Comparison of ENCODE assay signal across 12 mouse cellular contexts in the genomic region with DNA sequence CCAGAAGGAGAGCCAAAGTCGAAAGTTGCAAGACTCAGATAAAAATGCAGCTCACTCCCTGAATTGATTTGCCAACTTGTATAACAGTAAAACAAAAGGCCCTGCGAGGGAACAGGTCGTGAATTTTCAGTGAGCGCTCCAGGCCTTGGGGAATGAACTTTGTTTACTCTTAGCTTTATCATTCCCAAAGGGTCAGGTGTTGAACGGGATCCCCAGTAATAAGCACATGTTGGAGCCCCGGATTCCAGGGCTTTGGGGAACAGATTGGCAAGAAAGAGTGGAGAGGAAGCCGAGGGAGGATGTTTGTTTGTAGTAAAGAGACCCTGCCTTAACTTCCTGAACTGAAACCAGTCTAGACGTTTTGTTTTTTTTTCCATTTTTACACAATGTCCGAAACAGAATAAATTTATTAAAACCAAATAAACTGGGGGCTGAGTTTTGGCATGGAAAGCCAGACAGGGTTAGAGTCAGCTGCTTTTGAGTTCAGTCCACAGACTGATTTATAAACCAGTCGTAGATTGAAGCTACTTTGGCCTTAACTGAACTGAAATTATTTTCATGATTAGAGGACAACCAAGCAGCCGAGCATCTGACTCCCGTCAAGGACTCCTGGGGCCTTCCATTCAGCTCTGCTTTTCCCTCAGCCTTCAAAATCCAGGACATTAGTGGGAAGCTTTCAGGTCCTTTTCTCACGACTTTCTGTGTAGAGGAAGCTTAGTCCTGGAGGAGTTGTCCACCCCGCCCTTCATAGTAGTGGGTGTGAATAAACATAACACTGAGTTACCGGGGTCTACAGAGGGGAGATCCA. TPM values are rescaled to one million over a fixed set of nuclear protein-coding genes. Genes with fewer than 3 reads are reported as not detected.
DNase-seq lines count a peak whose midpoint lies in the region; ATAC-seq and TF ChIP-seq lines count a peak whose summit lies in the region.
"Had no signal": no experiment of that assay in that cellular context is flagged by ENCODE, and none has a peak within 500 bp of the region (broad histone marks: within the 10 kb centered on the region; RNA-seq: fewer than 3 reads in every experiment).

No protein-coding gene starts in this region.

- H3K4me1 ChIP-seq in embryonic facial prominence, embryonic 14.5 days (ENCODE audit: control insufficient read depth, insufficient read depth, low read length), result peaks cover 29% of the 10 kb centered on the region
- H3K4me1 ChIP-seq in embryonic facial prominence, embryonic 10.5 days, result peaks cover 4% of the 10 kb centered on the region; the same call in 1 of the 2 replicates
- H3K4me1 ChIP-seq in testis, adult 2 months (ENCODE audit: control insufficient read depth, insufficient read depth, low read length), result no peaks in the 10 kb centered on the region; the same call in 1 of the 2 replicates
- H3K4me1 ChIP-seq: forebrain, embryonic 12.5 days; neural tube, embryonic 13.5 days had no signal

- ATAC-seq in embryonic facial prominence, embryonic 14.5 days (ENCODE audit: low read depth), result no peak
- ATAC-seq in inflammation-experienced regulatory T-cells, adult 6 months, result no peak

- no peak overlapping the region for H3K4me2 ChIP-seq in embryonic facial prominence, embryonic 14.5 days (ENCODE audit: low read depth, low read length)
- H3K4me2 ChIP-seq: forebrain, embryonic 12.5 days; neural tube, embryonic 13.5 days had no signal

- H3K27ac ChIP-seq in embryonic facial prominence, embryonic 14.5 days (replicated peaks; ENCODE audit: low read depth, low read length), result peak overlapping the region; percentile 67
- H3K27ac ChIP-seq in embryonic facial prominence, embryonic 10.5 days (replicated peaks), result no peak overlapping the region
- H3K27ac ChIP-seq in testis, adult 2 months (ENCODE audit: control insufficient read depth, insufficient read depth, low read depth, low read length), result peak overlapping the region; percentile 75
- H3K27ac ChIP-seq: forebrain, embryonic 12.5 days; neural tube, embryonic 13.5 days had no signal

- WGBS in embryonic facial prominence, embryonic 14.5 days, result 42% methylated on average over 15 of the region's 15 CpGs
- 60% methylated on average over 15 of the region's 15 CpGs for WGBS in embryonic facial prominence, embryonic 10.5 days

- no peak for TF ChIP-seq POLR2A in testis, adult 2 months (IDR thresholded peaks at IDR 0.05; ENCODE audit: control insufficient read depth, low read depth, low read length)

- H3K9me3 ChIP-seq in embryonic facial prominence, embryonic 14.5 days (ENCODE audit: control insufficient read depth, low read length), result no peaks in the 10 kb centered on the region
- H3K9me3 ChIP-seq in embryonic facial prominence, embryonic 10.5 days, result no peaks in the 10 kb centered on the region
- H3K9me3 ChIP-seq: forebrain, embryonic 12.5 days; neural tube, embryonic 13.5 days had no signal

- H3K9ac ChIP-seq in embryonic facial prominence, embryonic 14.5 days (ENCODE audit: low read depth, low read length), result no peak overlapping the region
- H3K9ac ChIP-seq: forebrain, embryonic 12.5 days; neural tube, embryonic 13.5 days had no signal

- peak; percentile 50 for DNase-seq in embryonic facial prominence, embryonic 14.5 days (ENCODE audit: low spot score)
- no peak for DNase-seq in embryonic facial prominence, embryonic 10.5 days (ENCODE audit: low spot score)
- no peak for DNase-seq in testis, postnatal 10 days (ENCODE audit: low spot score)
- peak; percentile 20 to 50 for DNase-seq in kidney, postnatal 25 days
- peak; percentile 28 for DNase-seq in testis, postnatal 14 days (ENCODE audit: low spot score)
- no peak for DNase-seq in layer of hippocampus, adult 9-10 months (ENCODE audit: low spot score)
- DNase-seq: adrenal gland, adult 2 months; cerebellum, adult 9-11 months had no signal

- H3K27me3 ChIP-seq in embryonic facial prominence, embryonic 14.5 days (replicated peaks; ENCODE audit: control insufficient read depth, insufficient read depth, low read length), result no peaks in the 10 kb centered on the region
- no peaks in the 10 kb centered on the region for H3K27me3 ChIP-seq in embryonic facial prominence, embryonic 10.5 days (replicated peaks; ENCODE audit: low read depth, poor library complexity, severe bottlenecking)
- no peaks in the 10 kb centered on the region for H3K27me3 ChIP-seq in testis, adult 2 months (ENCODE audit: control insufficient read depth, insufficient read depth, low read length)
- H3K27me3 ChIP-seq: forebrain, embryonic 12.5 days; neural tube, embryonic 13.5 days had no signal

- H3K36me3 ChIP-seq in embryonic facial prominence, embryonic 14.5 days (ENCODE audit: control insufficient read depth, insufficient read depth, low read length), result no peaks in the 10 kb centered on the region
- H3K36me3 ChIP-seq in embryonic facial prominence, embryonic 10.5 days (replicated peaks), result no peaks in the 10 kb centered on the region
- no peaks in the 10 kb centered on the region for H3K36me3 ChIP-seq in testis, adult 2 months (ENCODE audit: control insufficient read depth, insufficient read depth, low read length)
- H3K36me3 ChIP-seq: forebrain, embryonic 12.5 days; neural tube, embryonic 13.5 days had no signal

- H3K4me3 ChIP-seq in embryonic facial prominence, embryonic 14.5 days (ENCODE audit: low read depth, low read length), result no peak overlapping the region
- no peak overlapping the region for H3K4me3 ChIP-seq in embryonic facial prominence, embryonic 10.5 days
- no peak overlapping the region for H3K4me3 ChIP-seq in testis, adult 2 months (ENCODE audit: control insufficient read depth, low read depth, low read length)
- H3K4me3 ChIP-seq: forebrain, embryonic 12.5 days; neural tube, embryonic 13.5 days had no signal

- no peak for TF ChIP-seq CTCF in testis, adult 2 months (IDR thresholded peaks at IDR 0.05; ENCODE audit: control insufficient read depth, insufficient read depth, insufficient replicate concordance, low read depth, low read length)

RNA-seq across cellular contexts. Expression of a gene that starts 19.1 kb away (rescaled TPM):
- 321 and 362 TPM in 2 replicates for polyA plus RNA-seq in embryonic facial prominence, embryonic 14.5 days (2014; fragmentation: Nextera tagmentation; extraction: Ambion mirVana)
- polyA plus RNA-seq in embryonic facial prominence, embryonic 10.5 days (2016; fragmentation: Nextera tagmentation; extraction: Ambion mirVana), result 3.5 and 4.2 TPM in 2 replicates
- polyA plus RNA-seq in testis, adult 2 months (2012; rRNA removed), result 51.0 and 80.5 TPM in 2 replicates
- polyA plus RNA-seq in inflammation-experienced regulatory T-cells, adult 6 months (2017; shearing (Covaris generic)), result not detected

RNA-seq across cellular contexts. Expression of a gene that starts 27.2 kb away (rescaled TPM):
- polyA plus RNA-seq in embryonic facial prominence, embryonic 14.5 days (2014; fragmentation: Nextera tagmentation; extraction: Ambion mirVana), result 0.20 and 0.22 TPM in 2 replicates
- polyA plus RNA-seq in embryonic facial prominence, embryonic 10.5 days (2016; fragmentation: Nextera tagmentation; extraction: Ambion mirVana), result 0.29 TPM in 1 of 2 replicates, not detected in the other
- 0.09 TPM in 1 of 2 replicates, not detected in the other for polyA plus RNA-seq in testis, adult 2 months (2012; rRNA removed)
- 1 to 10 TPM; 1.1 to 2.1 (median 1.1) TPM for polyA plus RNA-seq in inflammation-experienced regulatory T-cells, adult 6 months (2017; shearing (Covaris generic))
- polyA plus RNA-seq: adrenal gland, adult 2 months; forebrain, embryonic 12.5 days; neural tube, embryonic 13.5 days had no signal

RNA-seq across cellular contexts. Expression of a gene that starts 28.9 kb away (rescaled TPM):
- polyA plus RNA-seq in embryonic facial prominence, embryonic 14.5 days (2014; fragmentation: Nextera tagmentation; extraction: Ambion mirVana), result not detected in 2 replicates
- not detected in 2 replicates for polyA plus RNA-seq in embryonic facial prominence, embryonic 10.5 days (2016; fragmentation: Nextera tagmentation; extraction: Ambion mirVana)
- polyA plus RNA-seq in testis, adult 2 months (2012; rRNA removed), result 2.2 and 6.5 TPM in 2 replicates
- polyA plus RNA-seq in inflammation-experienced regulatory T-cells, adult 6 months (2017; shearing (Covaris generic)), result not detected
- polyA plus RNA-seq: adrenal gland, adult 2 months; forebrain, embryonic 12.5 days; neural tube, embryonic 13.5 days had no signal

RNA-seq across cellular contexts. Expression of a gene that starts 37.2 kb away (rescaled TPM):
- polyA plus RNA-seq in embryonic facial prominence, embryonic 14.5 days (2014; fragmentation: Nextera tagmentation; extraction: Ambion mirVana), result 1.9 and 2.7 TPM in 2 replicates
- 2.2 and 2.6 TPM in 2 replicates for polyA plus RNA-seq in embryonic facial prominence, embryonic 10.5 days (2016; fragmentation: Nextera tagmentation; extraction: Ambion mirVana)
- polyA plus RNA-seq in testis, adult 2 months (2012; rRNA removed), result 0.96 and 1.0 TPM in 2 replicates
- 1 to 10 TPM in 2 of 3 experiments, not detected in 1; 1.5 to 2.3 TPM for polyA plus RNA-seq in inflammation-experienced regulatory T-cells, adult 6 months (2017; shearing (Covaris generic))

RNA-seq across cellular contexts. Expression of a gene that starts 47.0 kb away (rescaled TPM):
- polyA plus RNA-seq in embryonic facial prominence, embryonic 14.5 days (2014; fragmentation: Nextera tagmentation; extraction: Ambion mirVana), result 117 and 118 TPM in 2 replicates
- polyA plus RNA-seq in embryonic facial prominence, embryonic 10.5 days (2016; fragmentation: Nextera tagmentation; extraction: Ambion mirVana), result 32.1 and 39.3 TPM in 2 replicates
- polyA plus RNA-seq in testis, adult 2 months (2012; rRNA removed), result 5.4 and 5.8 TPM in 2 replicates
- 1,000 to 10,000 TPM; 2,255 to 2,929 (median 2,357) TPM for polyA plus RNA-seq in inflammation-experienced regulatory T-cells, adult 6 months (2017; shearing (Covaris generic))

Comparison
In these comparisons a context has a peak if more than half of its experiments do, and no peak if none do; other contexts are left out.
1. DNase-seq: peak in embryonic facial prominence, embryonic 14.5 days (single experiment), kidney, postnatal 25 days (2 of 2) and testis, postnatal 14 days (single experiment); none in embryonic facial prominence, embryonic 10.5 days (single experiment), testis, postnatal 10 days (single experiment) and layer of hippocampus, adult 9-10 months (single experiment).